Mouse (Mus musculus): ENCODE measurements around the gene Ggt7. TPM values are rescaled to one million over a fixed set of nuclear protein-coding genes. Genes with fewer than 3 reads are reported as not detected.

The Ggt7 gene
- total RNA-seq, 2 experiments from 2014 or later, result 124 to 126 TPM

DNA sequence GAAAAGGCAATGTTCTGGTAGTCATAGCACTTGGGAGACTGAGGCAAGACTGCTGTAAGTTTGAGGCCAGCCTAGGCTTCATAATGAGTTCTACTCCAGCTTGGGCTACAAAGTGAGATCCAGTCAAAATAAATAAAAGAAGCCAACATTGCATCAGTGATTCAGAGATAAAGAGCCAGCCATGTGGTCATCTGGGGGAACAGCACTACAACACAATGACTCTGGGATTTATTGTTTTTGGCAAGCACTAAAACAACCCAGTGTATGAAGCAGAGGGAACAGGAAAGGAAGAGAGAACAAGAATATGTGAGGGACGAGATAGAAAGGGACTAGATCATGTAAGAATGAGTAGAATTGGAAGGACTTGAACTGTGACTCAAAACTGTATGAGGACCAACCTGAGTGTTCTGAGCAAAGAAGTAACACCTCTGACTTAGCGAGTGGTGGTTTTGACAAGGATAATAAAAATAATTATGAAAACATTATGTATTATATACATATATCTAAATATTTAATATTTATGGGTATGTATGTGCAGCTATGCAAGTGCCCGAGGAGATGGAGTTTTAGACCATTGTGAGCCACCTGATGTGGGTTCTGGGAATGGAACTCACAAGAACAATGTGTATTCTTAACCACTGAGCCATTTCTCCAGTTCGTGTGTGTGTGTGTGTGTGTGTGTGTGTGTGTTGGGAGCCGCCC is 19.9 kb upstream of the Ggt7 start:
- no peak for DNase-seq (ENCODE audit: extremely low spot score in 1 of 2, low spot score in 2 of 2)
- no peak overlapping the region for H3K4me3 ChIP-seq
- TF ChIP-seq CTCF (IDR thresholded peaks at IDR 0.05), result no peak

DNA sequence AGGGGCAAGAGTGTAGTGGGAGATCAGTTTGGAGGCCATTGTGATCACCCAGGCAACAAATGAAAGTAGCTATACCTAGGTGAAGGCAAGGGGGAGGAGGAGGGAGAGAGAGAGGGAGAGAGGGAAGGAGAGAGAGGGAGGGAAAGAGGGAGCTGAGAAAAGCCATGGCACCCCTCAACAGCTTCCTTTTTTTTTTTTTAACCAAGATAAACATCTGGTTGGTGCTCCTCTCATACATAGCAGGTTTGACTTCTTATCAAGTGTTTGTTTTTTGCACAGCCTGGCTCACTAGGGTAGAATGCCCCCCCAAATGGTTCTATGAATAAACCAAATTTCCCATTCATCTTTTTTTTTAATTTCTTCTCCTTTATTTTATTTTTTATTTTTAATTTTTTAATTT is 18.3 kb upstream of the Ggt7 start:
- no peak for DNase-seq (ENCODE audit: extremely low spot score in 1 of 2, low spot score in 2 of 2)
- H3K4me3 ChIP-seq, result no peak overlapping the region
- intact Hi-C loops (cut with DNase I), result no loop called here
- H3K27ac ChIP-seq, result no peak overlapping the region
- TF ChIP-seq CTCF (IDR thresholded peaks at IDR 0.05), result no peak

More for the DNA sequence above, 19.9 kb upstream of the Ggt7 start:
- intact Hi-C loops (cut with DNase I), result loop anchor here (2.0 kb wide), 1 partner anchor 19 kb away; the partner anchor contains the start of gene Ggt7
- no peak overlapping the region for H3K27ac ChIP-seq

- no peak for DNase-seq (ENCODE audit: extremely low spot score in 1 of 2, low spot score in 2 of 2)
- intact Hi-C loops (cut with DNase I), result no loop called here
- Histone ChIP-seq H3K27ac (no peak overlapping the region), H3K4me3 (no peak overlapping the region)
- TF ChIP-seq CTCF (IDR thresholded peaks at IDR 0.05), result no peak
These were observed 9.3 kb upstream of the Ggt7 start for GRCm38 (mm10) chr2:155527367-155527766.

GRCm38 (mm10) chr2:155524378-155524777 is 6.3 kb upstream of the Ggt7 start:
- H3K4me3 ChIP-seq, result no peak overlapping the region
- intact Hi-C loops (cut with DNase I), result no loop called here
- TF ChIP-seq CTCF (IDR thresholded peaks at IDR 0.05), result no peak
- no peak overlapping the region for H3K27ac ChIP-seq
- DNase-seq (ENCODE audit: extremely low spot score in 1 of 2, low spot score in 2 of 2), result no peak

DNA sequence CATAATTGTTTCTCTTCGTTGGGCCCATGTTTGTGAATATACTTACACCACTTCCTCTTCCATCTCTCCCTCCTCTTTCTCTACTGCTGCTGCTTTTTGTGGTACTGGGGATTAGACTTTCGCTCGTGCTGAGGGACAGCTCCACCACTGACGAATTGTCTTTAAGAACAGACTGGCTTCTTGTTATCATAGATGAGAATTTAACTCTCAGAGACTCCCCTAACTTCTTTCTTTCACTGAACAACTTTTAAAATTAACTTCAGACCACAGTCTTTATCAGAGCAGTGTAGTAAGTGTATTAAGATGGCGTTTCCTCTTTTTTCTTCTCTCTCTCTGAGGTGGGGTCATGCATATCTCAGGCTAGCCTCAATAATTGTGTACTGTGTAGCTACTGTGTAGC is 5.7 kb upstream of the Ggt7 start:
- no peak overlapping the region for H3K27ac ChIP-seq
- intact Hi-C loops (cut with DNase I), result no loop called here
- H3K4me3 ChIP-seq, result no peak overlapping the region
- TF ChIP-seq CTCF (IDR thresholded peaks at IDR 0.05), result no peak
- no peak for DNase-seq (ENCODE audit: extremely low spot score in 1 of 2, low spot score in 2 of 2)

GRCm38 (mm10) chr2:155518531-155519270 is 664 bp upstream of the Ggt7 start:
- TF ChIP-seq CTCF (IDR thresholded peaks at IDR 0.05), result no peak
- intact Hi-C loops (cut with DNase I), result loop anchor here (2.0 to 5.0 kb wide), 2 partner anchors 20 to 249 kb away; no protein-coding TSS in a partner anchor
- peak overlapping the region; percentile 89 for H3K27ac ChIP-seq
- DNase-seq (ENCODE audit: extremely low spot score in 1 of 2, low spot score in 2 of 2), result no peak
- peak overlapping the region; percentile 81 for H3K4me3 ChIP-seq

- peak; percentile 69 to 77 for DNase-seq (ENCODE audit: extremely low spot score in 1 of 2, low spot score in 2 of 2)
- intact Hi-C loops (cut with DNase I), result loop anchor here (1.0 to 5.0 kb wide), 3 partner anchors 68 to 251 kb away; no protein-coding TSS in a partner anchor
- peak; percentile 99 for TF ChIP-seq CTCF (IDR thresholded peaks at IDR 0.05)
- H3K4me3 ChIP-seq, result no peak overlapping the region
- H3K27ac ChIP-seq, result no peak overlapping the region
These were observed 2.1 kb downstream of the Ggt7 start for GRCm38 (mm10) chr2:155515941-155516340.

GRCm38 (mm10) chr2:155514666-155515065 is 3.4 kb downstream of the Ggt7 start:
- intact Hi-C loops (cut with DNase I), result loop anchor here (5.0 kb wide), 1 partner anchor 253 kb away; no protein-coding TSS in a partner anchor
- peak; percentile 91 to 93 for DNase-seq (ENCODE audit: extremely low spot score in 1 of 2, low spot score in 2 of 2)
- TF ChIP-seq CTCF (IDR thresholded peaks at IDR 0.05), result peak; percentile 49
- peak overlapping the region; percentile 96 for H3K27ac ChIP-seq
- H3K4me3 ChIP-seq, result peak overlapping the region; percentile 71

GRCm38 (mm10) chr2:155513543-155513942 is 4.5 kb downstream of the Ggt7 start:
- TF ChIP-seq CTCF (IDR thresholded peaks at IDR 0.05), result no peak
- peak overlapping the region; percentile 96 for H3K27ac ChIP-seq
- intact Hi-C loops (cut with DNase I), result no loop called here
- peak in 1 of 2 experiments; percentile 46 for DNase-seq (ENCODE audit: extremely low spot score in 1 of 2, low spot score in 2 of 2)
- H3K4me3 ChIP-seq, result peak overlapping the region; percentile 71

DNA sequence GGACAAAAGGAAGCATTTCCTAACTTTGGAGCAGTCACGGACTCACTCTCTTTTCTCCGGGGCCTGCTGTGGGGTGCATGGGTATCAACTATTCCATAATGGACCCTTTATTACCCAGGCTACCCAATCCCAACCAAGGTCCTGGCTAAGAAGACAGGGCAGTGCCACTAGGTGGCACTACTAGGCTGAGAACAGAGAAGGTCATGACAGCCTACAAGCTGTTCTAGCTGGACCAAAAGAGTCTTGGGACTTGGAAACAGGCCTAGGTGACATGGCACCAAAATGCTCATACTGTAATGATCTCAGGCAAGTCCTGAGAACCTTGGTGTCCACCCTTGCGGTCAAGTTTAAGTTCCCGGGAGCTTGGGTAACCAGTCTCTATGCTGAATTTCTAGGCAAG is 5.6 kb downstream of the Ggt7 start:
- peak in 1 of 2 experiments; percentile 34 for DNase-seq (ENCODE audit: extremely low spot score in 1 of 2, low spot score in 2 of 2)
- TF ChIP-seq CTCF (IDR thresholded peaks at IDR 0.05), result peak; percentile 69
- peak overlapping the region; percentile 71; the same call in 1 of the 2 replicates for H3K4me3 ChIP-seq
- H3K27ac ChIP-seq, result no peak overlapping the region
- intact Hi-C loops (cut with DNase I), result no loop called here

DNA sequence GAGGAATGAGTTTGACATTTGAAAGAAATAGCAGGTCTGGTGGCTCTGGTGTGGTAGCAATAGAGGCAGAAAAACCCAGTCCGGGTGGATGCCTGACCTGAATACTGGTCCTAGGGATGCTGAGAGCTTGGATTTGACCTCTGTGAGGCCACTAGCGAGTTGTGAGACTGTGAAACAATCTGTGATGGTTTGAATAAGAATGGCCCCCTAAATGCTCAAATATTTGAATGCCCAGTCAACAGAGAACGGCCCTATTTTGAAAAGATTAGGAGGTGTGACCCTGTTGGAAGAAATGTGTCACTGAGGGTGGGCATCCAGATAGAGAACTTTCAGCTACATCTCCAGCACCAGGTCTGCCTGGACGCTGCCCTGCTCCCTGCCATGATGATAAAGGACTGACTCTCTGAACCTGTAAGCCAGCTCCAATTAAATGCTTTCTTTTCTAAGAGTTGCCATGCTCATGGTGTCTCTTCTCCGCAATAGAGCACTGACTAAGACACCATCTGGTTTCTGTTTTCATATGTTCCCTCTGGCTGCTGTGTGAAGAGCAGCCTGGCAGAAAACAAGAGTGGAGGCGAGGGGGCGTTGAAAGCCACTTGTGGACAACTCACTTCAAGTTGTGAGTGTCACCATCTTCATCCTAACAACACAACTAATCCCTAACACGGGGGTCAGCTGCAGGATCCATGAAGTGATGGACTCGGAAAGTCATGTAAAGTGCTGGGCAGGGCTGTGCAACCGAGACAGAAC is 10.1 kb downstream of the Ggt7 start:
- DNase-seq (ENCODE audit: extremely low spot score in 1 of 2, low spot score in 2 of 2), result peak in 1 of 2 experiments; percentile 49
- H3K27ac ChIP-seq, result peak overlapping the region; percentile 75
- H3K4me3 ChIP-seq, result no peak overlapping the region
- intact Hi-C loops (cut with DNase I), result no loop called here
- TF ChIP-seq CTCF (IDR thresholded peaks at IDR 0.05), result no peak
